Mouse (Mus musculus) forebrain, embryonic 11.5 days (tissue): ENCODE measurements around the gene Olfr110. TPM values are rescaled to one million over a fixed set of nuclear protein-coding genes. Genes with fewer than 3 reads are reported as not detected.
"Not testable (repeated sequence)": the region's sequence is repeated elsewhere in the genome, so short reads cannot be mapped to it uniquely, and the experiment has no call there.

ENCODE experiments used
- ATAC-seq: fragments of 200-750 bp; cut with Nextera tagmentation; replicated peaks from 2 replicates; pipeline ENCODE4 v1.8.0; 2017; ENCODE audit warnings: moderate TSS enrichment; ENCODE audit not compliant: low FRiP score
- DNase-seq: peaks from one replicate; pipeline ENCODE4 v3.0.0-alpha.2; 2017; ENCODE audit warnings: low spot score
- H3K27ac ChIP-seq: fragments of 300-500 bp; sonication (generic); 2 replicates; pipeline ENCODE4 v1.5.1; 2014; ENCODE audit warnings: low read depth, low read length
- H3K27me3 ChIP-seq: fragments of 300-500 bp; sonication (generic); 2 replicates; pipeline ENCODE4 v1.6.1; 2014; ENCODE audit warnings: mild to moderate bottlenecking, low read length, mixed read lengths; ENCODE audit not compliant: control insufficient read depth, insufficient read depth
- H3K36me3 ChIP-seq: fragments of 300-500 bp; sonication (generic); 2 replicates; pipeline ENCODE4 v1.6.1; 2014; ENCODE audit warnings: mild to moderate bottlenecking, low read length, moderate library complexity, mixed read lengths; ENCODE audit not compliant: control insufficient read depth, insufficient read depth
- H3K4me1 ChIP-seq: fragments of 300-500 bp; sonication (generic); replicated peaks from 2 replicates; pipeline ENCODE4 v1.6.1; 2014; ENCODE audit warnings: low read length, mixed read lengths; ENCODE audit not compliant: control insufficient read depth, insufficient read depth
- H3K4me2 ChIP-seq: fragments of 300-500 bp; sonication (generic); 2 replicates; pipeline ENCODE4 v1.6.1; 2014; ENCODE audit warnings: low read depth, mild to moderate bottlenecking, low read length, moderate library complexity, mixed read lengths; ENCODE audit not compliant: severe bottlenecking
- H3K4me3 ChIP-seq: fragments of 300-500 bp; sonication (generic); 2 replicates; pipeline ENCODE4 v1.5.1; 2014; ENCODE audit warnings: low read depth, low read length
- H3K9ac ChIP-seq: fragments of 300-500 bp; sonication (generic); 2 replicates; pipeline ENCODE4 v1.6.1; 2014; ENCODE audit warnings: low read length
- H3K9me3 ChIP-seq: fragments of 300-500 bp; sonication (generic); 2 replicates; pipeline ENCODE4 v1.6.1; 2016; ENCODE audit warnings: low read length, mixed read lengths; ENCODE audit not compliant: control insufficient read depth
- WGBS: fragments of 180-500 bp; shearing (Covaris S2); extraction: QIAGEN DNeasy Blood & Tissue Kit; methylation state at CpG from one replicate; pipeline ENCODE4 v1.1.7; 2014; 5-methylcytosine and 5-hydroxymethylcytosine counted together
- polyA plus RNA-seq: library from polyadenylated mRNA; unstranded; fragments of >200 nt; fragmentation: Nextera tagmentation; extraction: Ambion mirVana; gene quantifications from 2 replicates; pipeline ENCODE4 v1.2.1, GENCODE M21; 2014

Olfr110 gene
- polyA plus RNA-seq = not detected in 2 replicates

DNA sequence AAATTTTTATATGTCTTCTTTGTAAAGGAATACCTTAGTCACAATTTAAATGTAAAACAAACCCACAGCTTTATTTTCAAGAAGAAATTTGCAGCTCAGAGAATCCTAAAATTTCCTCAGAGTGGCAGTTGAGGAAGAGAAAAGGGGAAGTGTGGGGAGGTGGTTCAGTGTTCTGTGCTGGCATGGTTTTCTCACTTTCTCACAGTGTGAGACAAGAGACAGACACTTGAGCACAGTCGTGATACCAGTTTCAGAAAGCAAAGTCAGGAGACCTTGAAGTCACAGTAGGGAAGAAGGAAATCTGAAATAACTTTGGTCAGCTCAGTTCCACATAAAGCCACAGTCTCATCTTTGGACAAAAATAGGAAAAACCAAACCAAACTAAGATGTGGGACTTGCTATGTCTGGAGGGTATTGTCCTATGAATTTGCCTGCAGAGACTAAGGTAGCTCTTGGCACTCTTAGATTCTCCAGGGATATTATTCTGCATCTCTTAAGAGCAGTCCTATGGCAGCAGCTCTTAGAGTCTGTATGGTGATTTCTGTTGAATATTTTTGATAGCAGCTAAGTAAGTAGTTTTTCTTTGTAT, at the start of gene Olfr110:
TSS of gene Olfr110 (plus strand) at position 539 of the 589 bp plus-strand sequence.
- Histone ChIP-seq H3K4me2 (no peak within 1 kb of the TSS), H3K4me1 (no peaks in the 10 kb centered on the region), H3K9me3 (no peaks in the 10 kb centered on the region), H3K27ac (no peak within 1 kb of the TSS), H3K27me3 (no peaks in the 10 kb centered on the region), H3K9ac (no peak within 1 kb of the TSS), H3K4me3 (no peak within 1 kb of the TSS), H3K36me3 (no peaks in the 10 kb centered on the region)
- 64% methylated on average over 1 of the region's 1 CpGs for WGBS
- ATAC-seq = no peak
- no peak for DNase-seq

DNA sequence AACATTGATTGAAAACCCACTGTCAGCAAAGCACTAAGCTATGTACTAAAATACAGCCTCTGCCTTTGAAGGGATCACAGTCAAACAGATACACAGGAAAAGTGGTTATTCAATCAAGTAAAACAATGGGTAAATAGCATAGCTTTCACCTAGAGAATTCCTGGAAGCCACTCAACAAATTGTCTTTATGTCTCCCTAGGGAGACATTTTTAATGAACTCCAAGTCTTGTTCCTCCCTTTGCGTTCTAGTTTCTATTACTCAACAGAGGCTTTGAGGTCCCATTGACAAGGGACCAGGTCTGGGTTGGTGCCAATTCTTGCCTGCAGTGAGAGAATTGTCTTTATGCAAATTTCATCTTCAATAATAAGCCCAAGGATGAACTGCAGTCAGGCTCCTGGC, 47.1 kb upstream of the Olfr110 start, which contains the start of gene Olfr108:
TSS of gene Olfr108 (plus strand) at position 301 of the 400 bp plus-strand sequence.
- H3K36me3 ChIP-seq = no peaks in the 10 kb centered on the region
- H3K9ac ChIP-seq = no peak within 1 kb of the TSS
- H3K27ac ChIP-seq = no peak within 1 kb of the TSS
- H3K4me2 ChIP-seq = no peak within 1 kb of the TSS
- H3K4me3 ChIP-seq = no peak within 1 kb of the TSS
- H3K27me3 ChIP-seq = no peaks in the 10 kb centered on the region
- H3K4me1 ChIP-seq = no peaks in the 10 kb centered on the region
- DNase-seq (no peak), ATAC-seq (no peak)
- WGBS = 85% methylated on average over 1 of the region's 1 CpGs
- no peaks in the 10 kb centered on the region for H3K9me3 ChIP-seq

DNA sequence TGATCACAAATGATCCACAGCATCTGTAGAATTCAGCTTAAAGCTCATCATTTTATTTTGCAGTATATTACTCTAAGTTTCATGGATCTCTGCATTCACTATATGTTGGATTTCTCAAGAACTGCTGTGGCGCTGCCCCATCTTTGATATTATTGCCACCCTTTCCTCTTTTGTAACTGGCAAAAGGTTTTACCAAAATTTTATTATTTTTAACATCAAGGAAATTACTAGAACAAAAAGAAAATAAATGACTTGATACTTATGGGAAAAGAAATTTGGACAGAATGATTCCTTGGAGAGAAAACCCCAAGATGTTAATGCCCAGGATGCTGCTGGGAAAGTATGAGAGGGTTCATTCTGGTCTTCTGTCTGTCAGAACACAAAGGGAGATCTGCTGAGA, 33.7 kb upstream of the Olfr110 start, which contains the start of gene Olfr109:
TSS of gene Olfr109 (plus strand) at position 301 of the 400 bp plus-strand sequence.
- no peak within 1 kb of the TSS for H3K27ac ChIP-seq
- H3K4me1 ChIP-seq = no peaks in the 10 kb centered on the region
- WGBS = 88% methylated on average over 1 of the region's 1 CpGs
- H3K4me2 ChIP-seq = no peak within 1 kb of the TSS
- no peak within 1 kb of the TSS for H3K9ac ChIP-seq
- no peaks in the 10 kb centered on the region for H3K27me3 ChIP-seq
- ATAC-seq = no peak
- H3K4me3 ChIP-seq = no peak within 1 kb of the TSS
- H3K36me3 ChIP-seq = no peaks in the 10 kb centered on the region
- no peaks in the 10 kb centered on the region for H3K9me3 ChIP-seq
- DNase-seq = no peak

DNA sequence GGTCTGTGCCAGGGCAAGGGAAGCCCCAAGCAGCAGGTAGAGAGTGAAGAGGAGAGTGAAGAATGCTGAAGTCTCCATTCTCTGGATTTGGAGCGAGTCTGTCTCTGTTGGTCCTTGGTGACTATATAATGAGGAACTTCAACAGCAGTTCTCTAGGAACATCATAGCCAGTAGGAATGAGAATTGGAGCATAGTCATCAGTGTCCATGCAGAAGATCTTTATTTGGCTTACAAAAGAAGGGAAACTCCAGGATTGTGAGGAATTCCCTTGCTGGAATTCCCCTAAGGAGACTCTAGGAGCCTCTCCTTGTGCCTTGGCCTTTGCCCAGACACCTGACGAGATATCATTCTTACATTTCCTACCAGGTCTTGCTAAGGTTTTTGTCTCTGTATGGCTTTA, 8.8 kb upstream of the Olfr110 start, which contains the start of gene H2-M2:
TSS of gene H2-M2 (minus strand) at position 101 of the 400 bp plus-strand sequence.
- Histone ChIP-seq H3K9ac (no peak within 1 kb of the TSS), H3K4me3 (no peak within 1 kb of the TSS), H3K36me3 (no peaks in the 10 kb centered on the region), H3K9me3 (no peaks in the 10 kb centered on the region), H3K27me3 (no peaks in the 10 kb centered on the region), H3K4me2 (no peak within 1 kb of the TSS), H3K27ac (no peak within 1 kb of the TSS), H3K4me1 (no peaks in the 10 kb centered on the region)
- DNase-seq (no peak), ATAC-seq (no peak)
- 89% methylated on average over 2 of the region's 2 CpGs for WGBS

DNA sequence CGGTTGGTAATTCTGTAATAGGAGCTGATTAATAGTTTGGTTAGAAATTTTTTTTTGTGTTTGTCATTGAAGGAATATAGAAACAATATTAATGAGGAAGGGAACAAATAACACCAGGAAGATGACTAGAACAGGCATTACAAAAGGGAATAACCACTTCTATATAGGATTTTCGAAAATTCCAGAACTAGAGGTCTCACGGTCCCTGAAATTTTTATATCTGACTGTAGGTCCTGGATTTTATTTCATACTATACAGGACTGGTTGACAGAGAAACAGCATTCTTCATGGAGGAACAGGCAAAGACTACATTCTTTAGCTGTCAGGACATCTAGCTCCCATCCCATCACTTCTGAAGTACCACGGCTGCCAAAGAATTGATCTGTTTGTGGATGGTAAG, 15.5 kb downstream of the Olfr110 start, which contains the start of gene Olfr111:
TSS of gene Olfr111 (plus strand) at position 301 of the 400 bp plus-strand sequence.
- H3K27me3 ChIP-seq = no peaks in the 10 kb centered on the region
- no peak within 1 kb of the TSS for H3K9ac ChIP-seq
- H3K4me3 ChIP-seq = no peak within 1 kb of the TSS
- no peak within 1 kb of the TSS for H3K27ac ChIP-seq
- no peaks in the 10 kb centered on the region for H3K36me3 ChIP-seq
- 91% methylated on average over 4 of the region's 4 CpGs for WGBS
- DNase-seq (no peak), ATAC-seq (no peak)
- H3K4me1 ChIP-seq = no peaks in the 10 kb centered on the region
- no peak within 1 kb of the TSS for H3K4me2 ChIP-seq
- no peaks in the 10 kb centered on the region for H3K9me3 ChIP-seq

DNA sequence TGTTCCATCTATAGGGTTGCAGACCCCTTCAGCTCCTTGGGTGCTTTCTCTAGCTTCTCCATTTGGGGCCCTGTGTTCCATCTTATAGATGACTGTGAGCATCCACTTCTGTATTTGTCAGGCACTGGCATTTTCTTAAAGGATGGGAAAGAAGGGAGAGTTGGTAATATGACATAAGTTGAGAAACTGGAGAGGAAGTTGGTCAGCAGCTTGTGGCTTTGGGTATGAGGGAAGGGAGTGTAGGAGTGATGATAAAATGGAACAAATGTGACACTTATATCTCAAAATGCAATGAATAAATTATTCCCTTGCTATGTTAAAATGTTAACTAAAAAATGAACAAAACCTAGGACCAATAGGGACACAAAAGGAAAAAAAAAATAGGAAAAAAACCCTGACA, 32.3 kb downstream of the Olfr110 start:
- DNase-seq, H3K4me1 ChIP-seq, ATAC-seq, H3K4me2 ChIP-seq, H3K9ac ChIP-seq, H3K27ac ChIP-seq, H3K27me3 ChIP-seq, H3K36me3 ChIP-seq, H3K4me3 ChIP-seq, H3K9me3 ChIP-seq: not testable (repeated sequence)

DNA sequence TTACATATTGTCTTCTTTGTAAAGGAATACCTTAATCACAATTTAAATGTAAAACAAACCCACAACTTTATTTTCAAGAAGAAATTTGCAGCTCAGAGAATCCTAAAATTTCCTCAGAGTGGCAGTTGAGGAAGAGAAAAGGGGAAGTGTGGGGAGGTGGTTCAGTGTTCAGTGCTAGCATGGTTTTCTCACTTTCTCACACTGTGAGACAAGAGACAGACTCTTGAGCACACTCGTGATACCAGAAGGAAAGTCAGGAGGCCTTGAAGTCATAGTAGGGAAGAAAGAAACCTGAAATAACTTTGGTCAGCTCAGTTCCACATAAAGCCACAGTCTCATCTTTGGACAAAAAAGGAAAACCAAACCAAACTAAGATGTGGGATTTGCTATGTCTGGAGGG, 33.2 kb downstream of the Olfr110 start:
- H3K27ac ChIP-seq, H3K9me3 ChIP-seq, ATAC-seq, H3K4me2 ChIP-seq, DNase-seq, H3K4me1 ChIP-seq, H3K36me3 ChIP-seq, H3K9ac ChIP-seq, H3K4me3 ChIP-seq, H3K27me3 ChIP-seq: not testable (repeated sequence)
- WGBS = 76% methylated on average over 1 of the region's 1 CpGs

DNA sequence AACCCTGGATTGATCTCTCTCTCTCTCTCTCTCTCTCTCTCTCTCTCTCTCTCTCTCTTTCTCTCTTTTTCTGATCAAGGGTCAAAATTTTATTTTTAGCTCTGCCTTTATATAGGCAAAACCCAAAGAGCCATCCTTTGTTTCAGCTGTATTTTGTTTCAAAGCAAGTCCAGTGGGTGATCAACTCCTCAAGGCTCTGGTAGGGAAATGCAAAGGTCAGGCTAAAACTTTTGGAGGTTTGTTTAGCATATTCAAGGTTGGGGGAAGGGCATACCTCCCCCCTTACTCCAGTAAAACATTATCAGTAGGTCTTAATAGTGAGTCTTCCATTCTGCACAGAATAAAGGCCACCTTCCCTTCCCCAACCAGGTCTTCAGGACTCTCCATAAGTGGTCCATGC, 42.9 kb downstream of the Olfr110 start:
- no peak overlapping the region for H3K4me3 ChIP-seq
- no peaks in the 10 kb centered on the region for H3K9me3 ChIP-seq
- ATAC-seq = no peak

DNA sequence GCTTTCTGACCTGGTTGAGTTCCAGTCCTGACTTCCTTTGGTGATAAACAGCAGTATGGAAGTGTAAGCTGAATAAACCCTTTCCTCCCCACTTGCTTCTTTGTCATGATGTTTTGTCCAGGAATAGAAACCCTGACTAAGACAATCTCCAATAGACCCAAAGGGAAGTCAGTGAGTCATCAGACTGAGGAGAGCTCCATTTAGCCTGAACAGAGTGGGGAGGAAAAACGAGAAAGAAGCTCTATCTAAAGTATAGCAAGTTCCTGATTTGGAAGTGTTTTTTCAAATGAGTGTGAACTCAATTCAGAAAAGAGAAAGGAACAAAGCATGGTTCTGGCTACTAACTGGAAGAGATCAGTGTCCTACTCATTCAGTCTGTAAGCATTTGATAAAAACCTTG, 46.1 kb downstream of the Olfr110 start:
- H3K27ac ChIP-seq, H3K27me3 ChIP-seq, H3K9me3 ChIP-seq, H3K4me3 ChIP-seq, ATAC-seq, DNase-seq, H3K4me2 ChIP-seq, H3K9ac ChIP-seq, H3K36me3 ChIP-seq, H3K4me1 ChIP-seq: not testable (repeated sequence)
- WGBS = 63% methylated on average over 1 of the region's 1 CpGs

More for the DNA sequence above, 42.9 kb downstream of the Olfr110 start:
- Histone ChIP-seq H3K27ac (no peak overlapping the region), H3K27me3 (no peaks in the 10 kb centered on the region), H3K4me2 (no peak overlapping the region), H3K4me1 (no peaks in the 10 kb centered on the region), H3K36me3 (no peaks in the 10 kb centered on the region), H3K9ac (no peak overlapping the region)
- DNase-seq = no peak
